Mouse (Mus musculus) MEL (cell line): Measurements from ENCODE around the gene Med19.

Experiments used
- CHD1 ChIP-seq: IDR thresholded peaks from 2 replicates; pipeline ENCODE4 v1.6.1; 2012; ENCODE audit warnings: low read depth, mild to moderate bottlenecking, inconsistent platforms, low read length, improper control_type of control experiment
- CTCF ChIP-seq, 3 experiments: IDR thresholded peaks in 2 of 3; conservative IDR thresholded peaks in 1 of 3; 2 replicates each; pipeline ENCODE4 v1.5.1; 2011 to 2012; ENCODE audit warnings: low read length in 3 of 3, low read depth in 2 of 3, mild to moderate bottlenecking in 2 of 3, improper control_type of control experiment in 1 of 3, inconsistent platforms in 1 of 3, mixed read lengths in 1 of 3, moderate library complexity in 1 of 3; ENCODE audit not compliant: control insufficient read depth in 1 of 3, insufficient read depth in 1 of 3, poor library complexity in 1 of 3, severe bottlenecking in 1 of 3
- EP300 ChIP-seq, 2 experiments: IDR thresholded peaks; 2 replicates each; pipeline ENCODE4 v1.6.1; 2011; ENCODE audit warnings: improper control_type of control experiment in 2 of 2, low read length in 2 of 2, low read depth in 1 of 2, mild to moderate bottlenecking in 1 of 2
- ETS1 ChIP-seq: IDR thresholded peaks from 2 replicates; pipeline ENCODE4 v1.6.1; 2012; ENCODE audit warnings: low read depth, mild to moderate bottlenecking, inconsistent platforms, low read length, improper control_type of control experiment, moderate library complexity
- GATA1 ChIP-seq: IDR thresholded peaks from 2 replicates; pipeline ENCODE4 v1.6.1; 2011; ENCODE audit warnings: low read depth, low read length, improper control_type of control experiment
- HCFC1 ChIP-seq: IDR thresholded peaks from 2 replicates; pipeline ENCODE4 v1.6.1; 2012; ENCODE audit warnings: low read depth, mild to moderate bottlenecking, inconsistent platforms, low read length, improper control_type of control experiment, moderate library complexity
- MYC ChIP-seq: IDR thresholded peaks from 2 replicates; pipeline ENCODE4 v1.6.1; 2011; ENCODE audit warnings: low read depth, mild to moderate bottlenecking, low read length, improper control_type of control experiment, moderate library complexity
- NELFE ChIP-seq: IDR thresholded peaks from 2 replicates; pipeline ENCODE4 v1.6.1; 2011; ENCODE audit warnings: low read depth, low read length, improper control_type of control experiment
- POLR2A ChIP-seq, 2 experiments: IDR thresholded peaks; 2 replicates each; pipeline ENCODE4 v1.6.1; 2011 to 2012; ENCODE audit warnings: low read length in 2 of 2, mild to moderate bottlenecking in 2 of 2, control low read depth in 1 of 2, improper control_type of control experiment in 1 of 2, low read depth in 1 of 2, moderate library complexity in 1 of 2; ENCODE audit not compliant: control insufficient read depth in 1 of 2, insufficient read depth in 1 of 2, poor library complexity in 1 of 2
- ZC3H11A ChIP-seq: IDR thresholded peaks from 2 replicates; pipeline ENCODE4 v1.6.1; 2012; ENCODE audit warnings: low read depth, mild to moderate bottlenecking, inconsistent platforms, low read length, improper control_type of control experiment
- ZMIZ1 ChIP-seq: IDR thresholded peaks from 2 replicates; pipeline ENCODE4 v1.6.1; 2012; ENCODE audit warnings: low read depth, mild to moderate bottlenecking, inconsistent platforms, low read length, improper control_type of control experiment, moderate library complexity
- ZNF384 ChIP-seq: IDR thresholded peaks from 2 replicates; pipeline ENCODE4 v1.6.1; 2012; ENCODE audit warnings: low read depth, mild to moderate bottlenecking, inconsistent platforms, low read length, improper control_type of control experiment

DNA sequence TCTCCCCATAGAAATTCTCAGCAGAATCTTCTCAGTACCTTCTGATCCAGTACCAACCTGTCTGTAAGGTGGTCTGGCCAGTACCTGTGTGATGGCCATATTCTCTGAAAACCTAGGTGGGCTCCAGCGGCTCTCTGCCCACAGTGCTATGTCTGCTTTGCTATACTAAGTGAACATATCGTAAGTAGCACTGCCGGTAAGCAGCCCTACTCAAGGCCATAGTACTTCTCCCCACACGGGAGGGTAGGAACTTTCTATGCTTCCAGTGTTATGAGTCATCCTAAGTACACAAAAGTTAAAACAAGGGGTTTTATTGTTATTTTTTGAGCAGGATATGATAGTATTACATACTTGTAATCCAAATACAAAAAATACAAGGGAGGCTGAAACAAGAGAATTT, 44.2 kb upstream of the Med19 start:
- TF ChIP-seq EP300 (IDR thresholded peaks at IDR 0.05; ENCODE audit: low read depth in 1 of 2, low read length in 2 of 2) (no peak), MYC (no peak), ZMIZ1 (no peak), ETS1 (no peak), NELFE (no peak), HCFC1 (no peak), POLR2A (IDR thresholded peaks at IDR 0.05; ENCODE audit: control insufficient read depth in 1 of 2, insufficient read depth in 1 of 2, low read depth in 1 of 2, low read length in 2 of 2, poor library complexity in 1 of 2) (no peak), ZNF384 (no peak), CTCF (IDR thresholded peaks at IDR 0.05 in 2 of 3, conservative IDR thresholded peaks at IDR 0.05 in 1 of 3; ENCODE audit: control insufficient read depth in 1 of 3, insufficient read depth in 1 of 3, low read depth in 2 of 3, low read length in 3 of 3, poor library complexity in 1 of 3, severe bottlenecking in 1 of 3) (no peak), GATA1 (no peak), CHD1 (no peak), ZC3H11A (no peak)
